Mouse (Mus musculus): ENCODE results near the gene Rfx5.
"Not testable (repeated sequence)": the region's sequence is repeated elsewhere in the genome, so short reads cannot be mapped to it uniquely, and the experiment has no call there.

GRCm38 (mm10) chr3:94940033-94940432 is 13.8 kb upstream of the Rfx5 start:
- TF ChIP-seq CTCF (IDR thresholded peaks at IDR 0.05; ENCODE audit: borderline replicate concordance, insufficient read depth, low read depth, low read length); POLR2A (IDR thresholded peaks at IDR 0.05; ENCODE audit: borderline replicate concordance, insufficient read depth, low read length): not testable (repeated sequence)

Data from cerebellum, adult 2 months (tissue).